Mouse (Mus musculus) testis, adult 2 months (tissue): Measurements from ENCODE around the gene 4930404N11Rik.

Source experiments
- CTCF ChIP-seq: fragments of 200-500 bp; IDR thresholded peaks from 2 replicates; pipeline ENCODE4 v1.5.1; 2012; ENCODE audit warnings: low read depth, mild to moderate bottlenecking, inconsistent platforms, low read length, moderate library complexity; ENCODE audit not compliant: control insufficient read depth, insufficient read depth, insufficient replicate concordance
- POLR2A ChIP-seq: fragments of 200-500 bp; IDR thresholded peaks from 2 replicates; pipeline ENCODE4 v1.6.1; 2012; ENCODE audit warnings: low read depth, mild to moderate bottlenecking, inconsistent platforms, low read length, moderate library complexity; ENCODE audit not compliant: control insufficient read depth

DNA sequence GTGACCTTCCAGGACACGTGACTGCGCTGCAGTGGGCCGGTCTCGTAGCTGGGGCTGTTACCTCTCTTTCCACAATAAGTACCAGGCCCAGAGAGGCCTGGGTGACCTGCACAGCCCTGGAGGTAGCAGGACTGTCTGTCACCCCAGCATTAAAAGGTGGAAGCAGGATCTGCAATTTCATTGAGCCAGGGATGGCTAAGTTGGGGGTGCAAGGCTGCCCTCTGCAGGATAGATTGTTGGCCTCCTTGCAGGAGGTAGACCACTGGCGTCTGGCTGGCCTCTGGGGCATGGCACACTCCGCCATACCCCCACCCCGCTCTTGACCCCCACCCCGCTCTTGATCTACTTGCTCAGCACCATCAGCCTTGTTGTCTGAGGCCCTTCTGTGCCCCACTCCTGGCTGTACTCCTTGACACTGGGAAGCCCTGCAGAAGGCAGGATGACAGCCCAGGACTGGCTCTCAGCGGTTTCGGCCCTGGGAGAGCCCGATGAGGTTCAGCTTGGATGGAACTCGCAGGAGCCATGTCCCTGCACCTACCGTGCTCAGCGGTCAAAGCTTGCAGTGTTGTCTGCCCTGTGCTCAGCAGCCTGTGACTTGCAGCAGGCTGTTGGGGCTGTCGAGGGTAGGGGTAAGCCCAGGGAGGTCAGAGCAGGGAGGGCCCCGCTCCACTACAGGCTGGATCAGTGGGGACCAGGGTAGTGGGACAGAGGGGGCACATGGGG lies 49.1 kb downstream of the 4930404N11Rik start:
- TF ChIP-seq CTCF (peak; percentile 18; the same call in 1 of the 2 replicates), POLR2A (no peak)
